Mouse (Mus musculus) testis, adult 2 months (tissue): Measurements from ENCODE around the gene Olfr813.

Experiments
- CTCF ChIP-seq: fragments of 200-500 bp; IDR thresholded peaks from 2 replicates; pipeline ENCODE4 v1.5.1; 2012; ENCODE audit warnings: low read depth, mild to moderate bottlenecking, inconsistent platforms, low read length, moderate library complexity; ENCODE audit not compliant: control insufficient read depth, insufficient read depth, insufficient replicate concordance
- POLR2A ChIP-seq: fragments of 200-500 bp; IDR thresholded peaks from 2 replicates; pipeline ENCODE4 v1.6.1; 2012; ENCODE audit warnings: low read depth, mild to moderate bottlenecking, inconsistent platforms, low read length, moderate library complexity; ENCODE audit not compliant: control insufficient read depth

DNA sequence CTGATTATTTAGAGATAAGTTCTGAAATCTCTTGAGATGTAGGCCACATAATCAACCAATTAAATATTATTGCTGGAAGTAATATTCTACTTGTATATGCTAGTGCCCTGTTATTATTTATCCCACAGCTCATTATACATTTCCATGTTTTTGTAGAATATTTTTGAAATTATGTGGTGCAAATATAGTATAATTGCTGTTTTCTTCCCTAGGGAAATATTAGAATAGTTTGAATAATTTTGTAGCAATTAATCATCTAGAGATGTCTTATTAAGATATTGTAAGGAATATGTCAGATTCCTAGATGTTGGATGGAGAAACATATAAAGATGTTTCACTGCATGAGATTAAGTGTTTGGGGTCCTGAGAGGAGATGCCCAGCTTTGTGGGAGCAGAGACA lies at the start of gene Olfr813:
- no peak for TF ChIP-seq CTCF
- no peak for TF ChIP-seq POLR2A
